Mouse (Mus musculus): ENCODE data around the gene Dnah8. TPM values are rescaled to one million over a fixed set of nuclear protein-coding genes. Genes with fewer than 3 reads are reported as not detected.

Dnah8 gene
- polyA plus RNA-seq, 1 experiment from 2014 or later = 1.3 TPM

DNA sequence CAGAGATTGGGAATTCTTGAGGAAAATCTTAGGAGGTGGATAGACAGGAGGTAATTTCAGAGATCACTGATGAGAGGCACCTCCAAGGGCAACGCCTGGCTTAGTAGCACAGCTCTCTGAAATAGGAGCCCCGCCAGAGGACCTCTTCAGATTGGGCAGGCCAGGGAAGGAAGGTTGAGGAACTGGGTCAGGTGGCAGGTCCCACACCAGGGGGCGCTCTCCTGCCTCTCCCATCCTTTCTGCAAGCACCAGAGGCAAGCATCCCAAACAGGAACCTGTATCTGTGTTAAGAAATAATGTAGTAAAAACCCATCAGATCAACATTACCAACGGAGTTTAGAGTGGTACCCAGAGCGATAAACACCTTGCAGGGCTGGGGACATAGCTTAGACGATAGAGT, 113.6 kb downstream of the Dnah8 start:
- no peak overlapping the region for H3K4me2 ChIP-seq
- H3K4me1 ChIP-seq (replicated peaks) = no peaks in the 10 kb centered on the region
- H3K27me3 ChIP-seq = no peaks in the 10 kb centered on the region
- WGBS = 51% methylated on average over 6 of the region's 6 CpGs
- H3K36me3 ChIP-seq = no peaks in the 10 kb centered on the region
- no peaks in the 10 kb centered on the region for H3K9me3 ChIP-seq
- H3K4me3 ChIP-seq = no peak overlapping the region
- H3K9ac ChIP-seq = no peak overlapping the region
- no peak overlapping the region for H3K27ac ChIP-seq (replicated peaks)
- ATAC-seq (ENCODE audit: low FRiP score, low read depth) = no peak

DNA sequence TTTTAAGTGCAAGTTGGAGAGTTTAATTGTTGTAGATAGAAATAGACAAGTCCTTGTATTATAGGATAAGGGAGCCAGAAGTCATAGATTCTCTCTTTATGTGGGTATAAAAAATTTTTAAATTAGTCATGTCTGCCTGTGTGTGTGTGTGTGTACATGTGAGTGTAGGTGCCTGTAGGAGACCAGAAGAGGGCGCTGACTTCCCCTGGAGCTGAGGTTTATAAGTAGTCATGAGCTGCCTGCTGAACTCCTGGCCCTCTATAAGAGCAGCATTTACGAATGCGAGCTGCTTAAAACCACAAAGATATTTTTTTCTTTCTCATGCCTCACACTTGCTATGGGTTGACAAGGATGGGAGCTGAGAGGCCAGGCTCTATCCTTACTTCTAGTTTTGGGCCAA, 115.6 kb downstream of the Dnah8 start:
- Histone ChIP-seq H3K36me3 (no peaks in the 10 kb centered on the region), H3K9me3 (no peaks in the 10 kb centered on the region), H3K27me3 (no peaks in the 10 kb centered on the region), H3K4me2 (no peak overlapping the region), H3K4me1 (replicated peaks) (no peaks in the 10 kb centered on the region), H3K9ac (no peak overlapping the region), H3K4me3 (no peak overlapping the region), H3K27ac (replicated peaks) (no peak overlapping the region)
- 90% methylated on average over 3 of the region's 3 CpGs for WGBS
- no peak for ATAC-seq (ENCODE audit: low FRiP score, low read depth)

DNA sequence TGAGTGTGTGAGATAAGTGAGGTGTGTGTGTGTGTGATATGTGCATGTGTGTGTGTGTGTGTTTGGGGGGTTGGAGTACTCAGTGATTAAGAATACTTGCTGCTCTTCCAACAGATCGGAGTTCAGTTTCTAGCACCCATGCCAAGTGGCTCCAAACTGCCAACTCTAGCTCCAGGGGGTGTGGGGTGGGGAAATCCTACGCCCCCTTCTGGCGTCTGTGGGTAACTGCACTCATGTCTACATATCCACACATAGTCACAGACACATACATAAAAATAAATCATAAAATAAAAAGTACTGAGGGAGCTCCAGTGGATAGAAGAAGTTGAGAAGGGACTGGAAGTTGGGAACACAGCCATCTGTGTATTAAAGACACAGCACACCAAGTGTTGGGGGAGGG, 119.8 kb downstream of the Dnah8 start:
- no peak overlapping the region for H3K9ac ChIP-seq
- H3K36me3 ChIP-seq = no peaks in the 10 kb centered on the region
- no peak overlapping the region for H3K4me3 ChIP-seq
- no peak for ATAC-seq (ENCODE audit: low FRiP score, low read depth)
- peaks cover 7% of the 10 kb centered on the region; the same call in 1 of the 2 replicates for H3K4me1 ChIP-seq (replicated peaks)
- 85% methylated on average over 3 of the region's 3 CpGs for WGBS
- no peaks in the 10 kb centered on the region for H3K9me3 ChIP-seq
- H3K4me2 ChIP-seq = no peak overlapping the region
- H3K27ac ChIP-seq (replicated peaks) = no peak overlapping the region
- no peaks in the 10 kb centered on the region for H3K27me3 ChIP-seq

DNA sequence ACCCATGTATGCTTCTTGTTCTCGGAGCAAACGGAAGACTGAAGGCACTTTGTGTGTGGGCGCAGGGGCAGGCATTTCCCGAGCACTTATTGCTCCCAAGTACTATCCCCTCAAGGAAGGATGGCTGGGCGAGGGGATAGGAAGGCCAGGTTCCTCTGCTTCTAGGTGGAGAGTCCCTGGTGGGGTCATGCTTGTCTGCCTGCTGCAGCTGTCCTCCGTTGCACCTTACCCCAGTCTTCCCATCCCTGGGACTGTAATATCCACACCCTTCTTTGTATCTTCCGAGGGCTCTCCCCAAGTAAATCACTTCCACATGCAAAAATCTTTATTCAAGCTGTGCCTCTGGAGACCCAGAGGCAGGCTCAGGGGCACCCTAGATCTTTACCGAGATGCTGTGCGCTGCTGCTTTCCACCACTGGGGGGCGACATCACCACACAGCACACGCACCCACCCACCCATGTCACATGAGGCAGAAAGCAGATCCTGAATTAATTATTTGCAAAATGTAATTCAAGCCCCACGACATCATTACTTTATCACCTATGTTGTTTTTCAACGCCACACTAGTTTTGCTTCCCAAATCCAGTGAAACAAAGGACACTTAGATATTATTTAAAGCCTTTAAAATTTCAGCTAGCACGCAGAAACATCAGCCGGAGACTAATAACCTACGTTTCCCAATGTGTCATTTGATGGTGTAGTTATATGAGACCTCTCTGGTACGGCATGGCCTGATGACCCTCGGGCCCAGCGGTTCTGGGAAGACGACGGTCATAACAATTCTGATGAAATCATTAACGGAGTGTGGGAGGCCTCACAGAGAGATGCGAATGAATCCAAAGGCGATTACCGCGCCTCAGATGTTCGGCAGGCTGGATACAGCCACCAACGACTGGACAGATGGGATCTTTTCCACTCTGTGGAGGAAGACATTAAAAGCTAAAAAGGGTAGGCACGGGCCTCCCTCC, 122.2 kb downstream of the Dnah8 start:
- WGBS = 37% methylated on average over 29 of the region's 29 CpGs
- Histone ChIP-seq H3K4me3 (no peak overlapping the region; the same call in 1 of the 2 replicates), H3K27ac (replicated peaks) (peak overlapping the region; percentile 6; the same call in 1 of the 2 replicates), H3K9me3 (no peaks in the 10 kb centered on the region), H3K9ac (0 out of 2 replicates have a peak overlapping the region, but pooled peaks have one; percentile 8), H3K27me3 (no peaks in the 10 kb centered on the region), H3K4me2 (peak overlapping the region; percentile 42), H3K4me1 (replicated peaks) (peaks cover 12% of the 10 kb centered on the region; the same call in 1 of the 2 replicates), H3K36me3 (no peaks in the 10 kb centered on the region)
- peak; percentile 80; the same call in 1 of the 2 replicates for ATAC-seq (ENCODE audit: low FRiP score, low read depth)

DNA sequence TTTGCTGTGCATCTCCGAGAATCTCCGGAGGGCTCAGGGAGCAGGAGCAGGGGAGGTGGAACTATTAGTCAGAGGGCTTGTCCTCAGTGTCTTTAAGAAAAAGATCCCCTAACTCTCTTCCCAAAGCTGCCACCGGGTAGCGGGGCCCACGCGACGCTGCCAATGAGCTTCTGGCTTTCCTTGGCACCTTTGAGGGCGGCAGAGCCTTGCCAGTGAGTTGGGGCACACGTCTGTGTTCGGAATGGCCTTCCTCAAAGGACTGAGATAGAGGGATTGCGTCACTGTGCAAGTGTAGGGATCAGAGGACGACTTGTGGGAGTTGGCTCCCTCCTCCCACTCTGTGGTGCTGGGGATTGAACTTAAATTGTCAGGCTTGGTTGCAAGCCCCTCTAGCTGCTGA, 125.2 kb downstream of the Dnah8 start:
- Histone ChIP-seq H3K27me3 (no peaks in the 10 kb centered on the region), H3K9ac (no peak overlapping the region), H3K27ac (replicated peaks) (no peak overlapping the region), H3K4me3 (no peak overlapping the region), H3K4me2 (no peak overlapping the region), H3K4me1 (replicated peaks) (peaks cover 12% of the 10 kb centered on the region; the same call in 1 of the 2 replicates), H3K36me3 (no peaks in the 10 kb centered on the region), H3K9me3 (no peaks in the 10 kb centered on the region)
- WGBS = 90% methylated on average over 12 of the region's 12 CpGs
- ATAC-seq (ENCODE audit: low FRiP score, low read depth) = no peak

DNA sequence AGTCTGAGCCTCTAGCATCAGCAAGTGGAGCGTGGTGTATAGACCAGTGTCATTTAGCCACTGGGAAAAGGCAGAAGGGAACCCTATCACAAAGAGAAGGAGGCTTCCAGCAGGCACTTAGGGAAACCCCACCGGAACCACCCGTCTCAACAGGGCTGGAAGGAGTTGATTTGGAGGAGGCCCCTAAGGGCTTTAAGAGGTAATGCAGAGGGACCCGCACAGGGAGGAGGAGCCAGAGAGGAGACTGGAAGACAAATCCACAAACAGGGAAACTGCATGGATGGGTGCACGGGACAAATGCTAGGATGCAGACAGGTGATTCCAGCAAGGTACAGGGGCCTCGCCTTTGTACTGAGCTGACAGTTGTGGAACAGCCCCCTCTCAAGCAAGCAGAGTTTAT, 126.1 kb downstream of the Dnah8 start:
- H3K4me2 ChIP-seq = no peak overlapping the region
- 59% methylated on average over 6 of the region's 6 CpGs for WGBS

DNA sequence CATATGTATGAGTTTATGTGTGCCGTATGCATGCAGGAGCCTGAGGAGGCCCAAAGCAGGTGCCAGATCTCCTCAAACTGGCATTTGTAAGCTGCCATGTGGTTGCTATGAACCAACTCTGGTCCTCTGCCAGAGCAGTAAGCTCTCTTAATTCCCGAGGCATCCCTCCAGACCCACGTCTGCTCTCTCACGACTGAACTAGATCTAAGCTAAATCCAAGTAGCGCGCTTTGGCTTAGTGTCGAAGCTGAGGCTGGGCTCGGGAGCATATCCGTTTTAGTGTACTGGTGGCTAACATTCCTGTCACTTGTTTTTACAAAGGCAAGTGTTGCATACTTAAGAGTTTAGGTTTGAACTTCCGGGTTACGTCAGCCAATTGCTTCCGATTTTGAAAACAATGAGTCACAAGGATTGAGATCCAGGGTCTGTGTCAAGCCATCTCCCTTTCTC, 128.2 kb downstream of the Dnah8 start:
- 78% methylated on average over 12 of the region's 12 CpGs for WGBS
- Histone ChIP-seq H3K36me3 (no peaks in the 10 kb centered on the region), H3K9ac (no peak overlapping the region), H3K4me1 (replicated peaks) (0 out of 2 replicates have a peak, but pooled peaks cover 5% of the 10 kb centered on the region), H3K9me3 (no peaks in the 10 kb centered on the region), H3K4me3 (no peak overlapping the region), H3K27ac (replicated peaks) (no peak overlapping the region), H3K4me2 (no peak overlapping the region), H3K27me3 (no peaks in the 10 kb centered on the region)
- no peak for ATAC-seq (ENCODE audit: low FRiP score, low read depth)

More for the DNA sequence above, 126.1 kb downstream of the Dnah8 start:
- Histone ChIP-seq H3K4me1 (replicated peaks) (peaks cover 12% of the 10 kb centered on the region; the same call in 1 of the 2 replicates), H3K36me3 (no peaks in the 10 kb centered on the region), H3K9me3 (no peaks in the 10 kb centered on the region), H3K4me3 (no peak overlapping the region), H3K27me3 (no peaks in the 10 kb centered on the region), H3K9ac (no peak overlapping the region), H3K27ac (replicated peaks) (no peak overlapping the region)
- no peak for ATAC-seq (ENCODE audit: low FRiP score, low read depth)

DNA sequence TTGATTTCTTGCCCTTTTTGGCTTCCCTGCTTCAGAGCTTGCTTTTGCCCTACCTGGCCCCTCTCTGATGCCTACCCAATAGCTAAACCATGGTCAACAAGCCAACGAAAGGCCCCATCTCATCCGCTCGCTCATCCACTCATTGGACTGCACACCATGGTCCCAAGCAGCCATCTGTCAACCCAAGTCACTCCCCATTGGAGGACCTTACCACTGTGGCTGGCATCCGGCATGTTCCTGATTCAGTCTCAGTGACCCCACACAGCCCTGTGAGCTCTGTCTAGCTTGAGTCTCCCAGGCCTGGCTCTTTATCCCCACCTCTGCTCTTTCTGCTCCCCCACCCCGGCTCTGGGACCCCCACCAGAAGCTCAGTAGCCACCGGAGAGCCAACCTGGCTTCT, 129.0 kb downstream of the Dnah8 start:
- H3K4me2 ChIP-seq = no peak overlapping the region
- no peaks in the 10 kb centered on the region for H3K27me3 ChIP-seq
- no peak overlapping the region for H3K9ac ChIP-seq

DNA sequence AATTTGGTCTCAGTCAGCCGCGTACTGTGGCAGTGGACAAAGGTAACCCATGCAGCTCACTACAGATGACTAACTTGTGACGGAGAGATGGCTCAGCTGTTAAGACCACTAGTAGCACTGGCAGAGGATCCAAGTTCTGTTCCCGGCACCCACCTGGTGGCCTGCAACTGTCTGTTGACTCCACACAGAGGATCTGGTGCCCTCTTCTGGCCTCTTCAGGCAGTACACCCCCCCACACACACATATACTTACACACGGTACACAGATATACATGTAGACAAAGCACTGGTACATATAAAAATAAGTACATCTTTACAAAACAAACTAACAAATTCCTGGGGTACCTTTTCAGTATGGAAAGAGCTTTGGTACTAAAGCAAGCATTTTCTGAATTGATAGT, 132.6 kb downstream of the Dnah8 start:
- Histone ChIP-seq H3K4me2 (no peak overlapping the region), H3K27ac (replicated peaks) (no peak overlapping the region), H3K4me3 (no peak overlapping the region), H3K27me3 (no peaks in the 10 kb centered on the region), H3K4me1 (replicated peaks) (no peaks in the 10 kb centered on the region), H3K9ac (no peak overlapping the region), H3K9me3 (no peaks in the 10 kb centered on the region), H3K36me3 (no peaks in the 10 kb centered on the region)
- WGBS = 99% methylated on average over 5 of the region's 5 CpGs
- no peak for ATAC-seq (ENCODE audit: low FRiP score, low read depth)

More for the DNA sequence above, 129.0 kb downstream of the Dnah8 start:
- H3K4me1 ChIP-seq (replicated peaks) = 0 out of 2 replicates have a peak, but pooled peaks cover 5% of the 10 kb centered on the region
- no peak overlapping the region for H3K27ac ChIP-seq (replicated peaks)
- H3K36me3 ChIP-seq = no peaks in the 10 kb centered on the region
- no peaks in the 10 kb centered on the region for H3K9me3 ChIP-seq
- no peak for ATAC-seq (ENCODE audit: low FRiP score, low read depth)
- WGBS = 90% methylated on average over 6 of the region's 6 CpGs
- no peak overlapping the region for H3K4me3 ChIP-seq

DNA sequence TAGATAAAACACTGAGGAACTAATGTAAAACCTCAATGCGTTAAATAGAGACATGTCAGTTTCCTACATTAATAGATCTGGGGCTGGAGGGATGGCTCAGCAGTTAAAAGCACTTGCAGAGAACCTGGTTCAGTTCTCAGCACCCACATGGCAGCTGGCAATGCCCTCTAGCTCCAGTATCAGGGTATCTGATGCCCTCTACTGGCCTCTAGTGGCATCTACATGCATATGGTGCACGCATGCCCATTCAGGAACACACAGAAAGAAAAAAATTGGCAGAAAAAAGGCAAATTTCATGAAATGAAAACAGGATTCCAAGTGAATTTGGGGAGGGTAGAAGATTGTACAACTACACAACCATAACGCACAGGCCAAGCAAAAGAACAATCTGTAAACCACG, 136.2 kb downstream of the Dnah8 start:
- no peak overlapping the region for H3K4me2 ChIP-seq
- 95% methylated on average over 4 of the region's 4 CpGs for WGBS
- H3K9ac ChIP-seq = no peak overlapping the region
- no peak overlapping the region for H3K27ac ChIP-seq (replicated peaks)
- no peaks in the 10 kb centered on the region for H3K36me3 ChIP-seq
- H3K27me3 ChIP-seq = no peaks in the 10 kb centered on the region
- H3K9me3 ChIP-seq = no peaks in the 10 kb centered on the region
- H3K4me3 ChIP-seq = no peak overlapping the region
- H3K4me1 ChIP-seq (replicated peaks) = no peaks in the 10 kb centered on the region
- ATAC-seq (ENCODE audit: low FRiP score, low read depth) = no peak

DNA sequence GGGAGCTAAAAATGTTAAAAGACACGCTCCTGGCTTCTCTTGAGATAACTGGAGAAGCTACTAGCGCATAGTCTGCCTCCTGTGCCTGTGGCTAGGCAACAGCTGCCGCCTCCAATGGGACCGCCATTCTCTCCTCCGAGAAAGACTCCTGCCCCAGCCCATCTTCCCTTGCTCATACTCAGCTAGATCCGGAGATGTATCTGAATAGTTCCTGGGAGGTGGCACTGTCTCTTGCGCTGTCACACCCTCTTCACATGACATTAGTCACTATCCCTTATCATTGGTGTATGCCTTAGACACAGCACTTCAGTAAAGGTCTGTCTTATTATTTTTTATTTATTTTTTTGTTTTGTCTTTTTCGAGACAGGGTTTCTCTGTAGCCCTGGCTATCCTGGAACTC, 140.1 kb downstream of the Dnah8 start:
- Histone ChIP-seq H3K4me2 (no peak overlapping the region), H3K27me3 (no peaks in the 10 kb centered on the region), H3K9me3 (no peaks in the 10 kb centered on the region), H3K4me1 (replicated peaks) (no peaks in the 10 kb centered on the region), H3K9ac (no peak overlapping the region), H3K4me3 (no peak overlapping the region), H3K36me3 (no peaks in the 10 kb centered on the region), H3K27ac (replicated peaks) (no peak overlapping the region)
- no peak for ATAC-seq (ENCODE audit: low FRiP score, low read depth)
- 95% methylated on average over 8 of the region's 8 CpGs for WGBS

DNA sequence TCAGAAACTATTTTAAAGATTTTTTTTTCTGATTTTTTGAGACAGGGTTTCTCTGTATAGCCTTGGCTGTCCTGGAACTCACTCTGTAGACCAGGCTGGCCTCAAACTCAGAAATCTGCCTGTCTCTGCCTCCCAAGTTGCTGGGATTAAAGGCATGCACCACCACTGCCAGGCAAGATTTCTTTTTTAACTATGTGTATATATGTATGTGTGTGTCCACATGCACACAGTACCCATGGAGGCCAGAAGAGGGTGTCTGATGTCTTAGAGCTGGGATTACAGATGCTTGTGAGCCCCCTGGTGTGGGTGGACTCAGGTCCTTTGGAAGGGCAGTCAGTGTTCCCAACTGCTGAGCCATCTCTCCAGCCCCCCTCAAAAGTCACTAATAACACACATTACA, 150.3 kb downstream of the Dnah8 start:
- Histone ChIP-seq H3K27me3 (no peaks in the 10 kb centered on the region), H3K4me3 (no peak overlapping the region), H3K4me1 (replicated peaks) (no peaks in the 10 kb centered on the region), H3K9me3 (no peaks in the 10 kb centered on the region), H3K9ac (no peak overlapping the region), H3K27ac (replicated peaks) (no peak overlapping the region), H3K4me2 (no peak overlapping the region), H3K36me3 (no peaks in the 10 kb centered on the region)
- ATAC-seq (ENCODE audit: low FRiP score, low read depth) = no peak

All from hindbrain, embryonic 15.5 days (tissue).